Mouse (Mus musculus) forebrain, embryonic 12.5 days (tissue): ENCODE measurements around the gene Zbtb9. TPM values are rescaled to one million over a fixed set of nuclear protein-coding genes. Genes with fewer than 3 reads are reported as not detected.

ENCODE experiments used
- ATAC-seq: fragments of 200-750 bp; cut with Nextera tagmentation; 2 replicates; pipeline ENCODE4 v1.8.0; 2017; ENCODE audit warnings: moderate TSS enrichment; ENCODE audit not compliant: low FRiP score
- H3K27ac ChIP-seq: fragments of 300-500 bp; sonication (generic); 2 replicates; pipeline ENCODE4 v1.5.1; 2016; ENCODE audit warnings: mild to moderate bottlenecking
- H3K27me3 ChIP-seq: fragments of 300-500 bp; sonication (generic); 2 replicates; pipeline ENCODE4 v1.6.1; 2016; ENCODE audit warnings: mild to moderate bottlenecking
- H3K36me3 ChIP-seq: fragments of 300-500 bp; sonication (generic); replicated peaks from 2 replicates; pipeline ENCODE4 v1.6.1; 2016; ENCODE audit warnings: mild to moderate bottlenecking
- H3K4me1 ChIP-seq: fragments of 300-500 bp; sonication (generic); 2 replicates; pipeline ENCODE4 v1.6.1; 2016
- H3K4me2 ChIP-seq: fragments of 300-500 bp; sonication (generic); 2 replicates; pipeline ENCODE4 v1.6.1; 2016; ENCODE audit warnings: mild to moderate bottlenecking, moderate library complexity
- H3K4me3 ChIP-seq: fragments of 300-500 bp; sonication (generic); replicated peaks from 2 replicates; pipeline ENCODE4 v1.5.1; 2016; ENCODE audit warnings: mild to moderate bottlenecking
- H3K9ac ChIP-seq: fragments of 300-500 bp; sonication (generic); 2 replicates; pipeline ENCODE4 v1.6.1; 2016; ENCODE audit warnings: mild to moderate bottlenecking
- H3K9me3 ChIP-seq: fragments of 300-500 bp; sonication (generic); 2 replicates; pipeline ENCODE4 v1.6.1; 2016
- WGBS: fragments of 180-500 bp; shearing (Covaris S2); methylation state at CpG from one replicate; pipeline ENCODE4 v1.1.7; 2016; 5-methylcytosine and 5-hydroxymethylcytosine counted together
- polyA plus RNA-seq: library from polyadenylated mRNA; unstranded; fragments of >200 nt; fragmentation: Nextera tagmentation; extraction: Ambion mirVana; gene quantifications from 2 replicates; pipeline ENCODE4 v1.2.1, GENCODE M21; 2016

The Zbtb9 gene
- polyA plus RNA-seq, 1 experiment from 2014 or later = 18.9 TPM

GRCm38 (mm10) chr17:26949866-26950265, 23.1 kb upstream of the Zbtb9 start:
- Histone ChIP-seq H3K4me2 (peak overlapping the region; percentile 99), H3K27ac (peak overlapping the region; percentile 93), H3K4me1 (peaks cover 91% of the 10 kb centered on the region), H3K9me3 (no peaks in the 10 kb centered on the region), H3K27me3 (0 out of 2 replicates have a peak, but pooled peaks cover 5% of the 10 kb centered on the region), H3K4me3 (peak overlapping the region; percentile 89), H3K36me3 (peaks cover 6% of the 10 kb centered on the region), H3K9ac (peak overlapping the region; percentile 93)
- ATAC-seq = no peak
- 37% methylated on average over 5 of the region's 5 CpGs for WGBS

GRCm38 (mm10) chr17:26950560-26951288, 22.2 kb upstream of the Zbtb9 start:
- H3K36me3 ChIP-seq = peaks cover 15% of the 10 kb centered on the region
- no peaks in the 10 kb centered on the region for H3K9me3 ChIP-seq
- H3K9ac ChIP-seq = peak overlapping the region; percentile 69
- H3K4me2 ChIP-seq = peak overlapping the region; percentile 99
- H3K4me1 ChIP-seq = peaks cover 82% of the 10 kb centered on the region
- H3K27ac ChIP-seq = peak overlapping the region; percentile 93
- peak overlapping the region; percentile 42 for H3K4me3 ChIP-seq
- ATAC-seq = no peak
- WGBS = 28% methylated on average over 7 of the region's 7 CpGs
- 0 out of 2 replicates have a peak, but pooled peaks cover 5% of the 10 kb centered on the region for H3K27me3 ChIP-seq

GRCm38 (mm10) chr17:26951406-26951805, 21.6 kb upstream of the Zbtb9 start:
- Histone ChIP-seq H3K4me3 (peak overlapping the region; percentile 42), H3K27ac (peak overlapping the region; percentile 93), H3K4me2 (peak overlapping the region; percentile 99), H3K36me3 (peaks cover 21% of the 10 kb centered on the region), H3K9ac (peak overlapping the region; percentile 69), H3K27me3 (0 out of 2 replicates have a peak, but pooled peaks cover 5% of the 10 kb centered on the region), H3K4me1 (peaks cover 75% of the 10 kb centered on the region), H3K9me3 (no peaks in the 10 kb centered on the region)
- WGBS = 3% methylated on average over 11 of the region's 11 CpGs
- ATAC-seq = peak; percentile 69

DNA sequence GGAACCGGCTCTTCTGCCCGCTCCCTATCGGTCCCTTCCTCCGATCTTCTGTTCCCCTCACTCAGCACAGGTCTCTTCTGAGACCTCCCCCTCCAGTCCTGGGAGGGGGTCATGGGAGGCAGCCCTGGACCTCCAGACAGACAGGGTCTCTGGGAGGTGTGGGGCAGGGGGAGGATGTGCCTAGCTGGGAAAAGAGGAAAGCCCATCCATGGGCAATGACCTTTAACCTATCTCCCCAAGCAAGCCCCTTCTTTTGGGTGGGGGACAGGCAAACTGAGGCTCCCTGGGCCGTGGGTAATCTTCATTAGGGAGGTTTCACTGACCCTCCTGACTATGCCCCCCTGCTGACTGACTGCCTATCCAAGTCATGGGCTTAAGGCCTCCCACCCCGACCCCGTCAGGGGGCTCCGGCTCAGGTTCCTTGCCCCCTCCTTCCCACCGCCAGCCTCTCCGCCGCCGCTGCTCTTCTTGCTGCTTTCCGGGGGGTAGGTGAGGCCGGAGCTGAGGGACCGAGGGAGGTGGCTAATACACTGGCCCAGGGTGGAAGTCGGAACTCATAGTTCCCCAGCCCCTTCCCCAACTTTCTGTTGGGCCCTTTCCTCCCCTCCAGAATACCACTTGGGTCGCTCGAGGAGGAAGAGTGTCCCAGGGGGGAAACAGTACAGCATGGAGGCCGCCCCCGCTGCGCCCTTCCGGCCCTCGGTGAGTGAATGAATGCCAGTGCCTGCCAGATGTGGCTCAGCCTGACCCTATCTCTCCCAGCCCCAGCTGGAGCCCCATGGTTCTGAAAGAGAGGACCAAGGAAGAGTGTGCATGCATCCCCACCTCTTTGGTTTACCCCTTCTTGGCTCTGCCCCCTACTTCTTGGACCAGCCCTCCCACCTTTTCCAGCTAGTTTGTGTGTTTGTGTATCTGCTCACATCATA, 20.8 kb upstream of the Zbtb9 start:
- ATAC-seq = no peak; the same call in 1 of the 2 replicates
- 2% methylated on average over 23 of the region's 23 CpGs for WGBS

GRCm38 (mm10) chr17:26953201-26953600, 19.8 kb upstream of the Zbtb9 start:
- Histone ChIP-seq H3K4me2 (peak overlapping the region; percentile 99), H3K9ac (peak overlapping the region; percentile 69), H3K4me1 (peaks cover 59% of the 10 kb centered on the region), H3K36me3 (peaks cover 39% of the 10 kb centered on the region), H3K27ac (no peak overlapping the region), H3K27me3 (0 out of 2 replicates have a peak, but pooled peaks cover 5% of the 10 kb centered on the region), H3K4me3 (peak overlapping the region; percentile 42), H3K9me3 (no peaks in the 10 kb centered on the region)
- no peak for ATAC-seq
- WGBS = 20% methylated on average over 6 of the region's 6 CpGs

More for the DNA sequence above, 20.8 kb upstream of the Zbtb9 start:
- H3K9me3 ChIP-seq = no peaks in the 10 kb centered on the region
- peak overlapping the region; percentile 69 for H3K9ac ChIP-seq
- peak overlapping the region; percentile 99 for H3K4me2 ChIP-seq
- peak overlapping the region; percentile 93 for H3K27ac ChIP-seq
- 0 out of 2 replicates have a peak, but pooled peaks cover 5% of the 10 kb centered on the region for H3K27me3 ChIP-seq
- H3K4me3 ChIP-seq = peak overlapping the region; percentile 42
- peaks cover 29% of the 10 kb centered on the region for H3K36me3 ChIP-seq
- peaks cover 67% of the 10 kb centered on the region for H3K4me1 ChIP-seq

DNA sequence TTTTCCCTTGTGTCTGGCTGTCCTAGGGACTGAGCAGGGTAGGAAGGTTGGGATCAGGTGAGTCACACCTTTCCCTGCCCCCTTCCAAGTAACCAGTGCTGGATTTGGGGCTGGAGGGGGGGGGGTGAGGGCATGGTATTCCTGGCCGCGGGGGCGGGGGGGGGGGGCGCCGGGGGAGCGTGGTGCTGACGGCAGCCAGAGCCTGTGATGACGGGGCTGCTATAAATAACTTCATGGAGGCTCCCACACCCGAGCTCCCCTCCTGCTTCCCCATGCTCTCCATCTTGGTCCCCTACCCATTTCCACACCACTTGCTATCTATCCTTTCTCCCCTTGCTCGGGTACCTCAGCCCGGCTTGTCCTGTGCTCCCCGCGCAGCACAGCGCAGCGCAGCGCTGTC, 19.2 kb upstream of the Zbtb9 start:
- H3K27ac ChIP-seq = no peak overlapping the region
- peaks cover 44% of the 10 kb centered on the region for H3K36me3 ChIP-seq
- peak overlapping the region; percentile 42 for H3K4me3 ChIP-seq
- H3K9ac ChIP-seq = peak overlapping the region; percentile 69; the same call in 1 of the 2 replicates
- no peak for ATAC-seq
- H3K9me3 ChIP-seq = no peaks in the 10 kb centered on the region
- H3K4me1 ChIP-seq = peaks cover 55% of the 10 kb centered on the region
- 0 out of 2 replicates have a peak, but pooled peaks cover 5% of the 10 kb centered on the region for H3K27me3 ChIP-seq
- peak overlapping the region; percentile 99 for H3K4me2 ChIP-seq
- WGBS = 24% methylated on average over 14 of the region's 16 CpGs

DNA sequence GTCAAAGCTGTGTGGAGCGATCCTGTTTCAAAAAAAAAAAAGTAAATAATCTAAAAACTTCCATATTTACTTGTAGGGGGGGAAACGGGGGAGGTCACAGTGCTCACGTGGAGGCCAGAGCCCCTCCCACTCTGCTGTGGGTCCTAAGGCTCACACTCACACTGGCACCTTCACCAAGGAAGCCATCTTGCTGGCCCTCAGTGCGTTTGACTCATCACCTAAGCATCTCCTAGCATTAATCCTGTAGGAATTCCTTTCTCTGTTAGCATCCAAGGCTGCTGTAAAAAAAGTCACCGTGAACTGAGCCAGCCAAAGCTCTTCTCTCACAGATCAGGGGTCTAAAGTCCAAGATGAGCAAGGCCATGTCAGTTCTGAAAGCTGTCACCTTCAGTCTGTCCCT, 16.7 kb upstream of the Zbtb9 start:
- 87% methylated on average over 5 of the region's 5 CpGs for WGBS
- H3K4me2 ChIP-seq = no peak overlapping the region
- peaks cover 70% of the 10 kb centered on the region for H3K36me3 ChIP-seq
- no peak for ATAC-seq
- H3K4me1 ChIP-seq = peaks cover 29% of the 10 kb centered on the region
- no peak overlapping the region for H3K9ac ChIP-seq
- 0 out of 2 replicates have a peak, but pooled peaks cover 5% of the 10 kb centered on the region for H3K27me3 ChIP-seq
- H3K9me3 ChIP-seq = no peaks in the 10 kb centered on the region
- H3K27ac ChIP-seq = no peak overlapping the region
- no peak overlapping the region for H3K4me3 ChIP-seq

- no peak overlapping the region for H3K4me3 ChIP-seq
- ATAC-seq = no peak
- peaks cover 23% of the 10 kb centered on the region for H3K4me1 ChIP-seq
- WGBS = 94% methylated on average over 18 of the region's 18 CpGs
- H3K36me3 ChIP-seq = peaks cover 76% of the 10 kb centered on the region
- H3K4me2 ChIP-seq = no peak overlapping the region
- H3K27ac ChIP-seq = no peak overlapping the region
- H3K9me3 ChIP-seq = no peaks in the 10 kb centered on the region
- no peak overlapping the region for H3K9ac ChIP-seq
- H3K27me3 ChIP-seq = 0 out of 2 replicates have a peak, but pooled peaks cover 5% of the 10 kb centered on the region
These were observed 16.1 kb upstream of the Zbtb9 start for GRCm38 (mm10) chr17:26956895-26957294.

DNA sequence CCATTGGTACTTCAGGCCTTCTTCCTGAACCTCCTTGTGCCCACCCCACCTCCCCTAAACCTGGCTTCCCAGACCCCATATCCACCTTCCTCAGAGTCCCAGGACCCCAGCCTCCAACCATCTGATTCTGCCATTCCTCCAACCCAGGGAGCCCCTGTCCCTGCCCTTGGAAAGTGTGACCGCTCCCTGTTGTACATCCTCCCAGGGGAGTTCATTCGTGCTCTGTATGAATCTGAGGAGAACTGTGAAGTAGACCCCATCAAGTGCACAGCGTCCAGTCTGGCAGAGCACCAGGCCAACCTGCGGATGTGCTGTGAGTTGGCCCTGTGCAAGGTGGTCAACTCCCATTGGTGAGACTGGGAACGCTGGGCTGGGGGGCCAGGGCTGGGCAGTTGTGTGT, 15.1 kb upstream of the Zbtb9 start:
- Histone ChIP-seq H3K4me3 (no peak overlapping the region), H3K27me3 (0 out of 2 replicates have a peak, but pooled peaks cover 5% of the 10 kb centered on the region), H3K9me3 (no peaks in the 10 kb centered on the region), H3K4me1 (peaks cover 13% of the 10 kb centered on the region), H3K4me2 (no peak overlapping the region), H3K36me3 (peaks cover 85% of the 10 kb centered on the region), H3K27ac (no peak overlapping the region), H3K9ac (no peak overlapping the region)
- no peak for ATAC-seq
- WGBS = 94% methylated on average over 5 of the region's 5 CpGs

DNA sequence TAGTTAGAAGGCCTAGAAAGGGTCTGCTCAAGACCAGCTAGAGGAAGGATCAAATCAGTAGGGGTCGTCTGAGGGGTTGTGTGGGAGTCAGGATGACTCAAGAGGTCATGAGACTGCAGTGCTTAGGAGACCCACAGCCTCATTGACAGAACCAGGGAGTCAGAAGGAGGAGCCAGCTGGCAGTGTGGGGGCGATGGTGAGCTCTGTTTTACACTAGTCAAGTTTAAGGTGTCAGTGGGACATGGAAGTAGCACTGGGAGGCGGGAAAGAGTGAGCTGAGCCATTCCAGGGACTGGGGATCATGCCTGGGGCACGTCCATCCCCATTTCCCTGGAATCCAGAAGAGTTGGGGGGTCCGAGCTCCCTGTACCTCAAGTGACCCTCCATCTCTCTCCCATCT, 14.1 kb upstream of the Zbtb9 start:
- ATAC-seq = no peak
- peaks cover 3% of the 10 kb centered on the region for H3K4me1 ChIP-seq
- no peaks in the 10 kb centered on the region for H3K9me3 ChIP-seq
- H3K36me3 ChIP-seq = peaks cover 93% of the 10 kb centered on the region
- no peak overlapping the region for H3K4me3 ChIP-seq
- WGBS = 62% methylated on average over 5 of the region's 5 CpGs
- no peaks in the 10 kb centered on the region for H3K27me3 ChIP-seq
- no peak overlapping the region for H3K27ac ChIP-seq
- no peak overlapping the region for H3K4me2 ChIP-seq
- H3K9ac ChIP-seq = no peak overlapping the region

GRCm38 (mm10) chr17:26959815-26960214, 13.2 kb upstream of the Zbtb9 start:
- Histone ChIP-seq H3K9ac (no peak overlapping the region), H3K4me1 (no peaks in the 10 kb centered on the region), H3K4me3 (no peak overlapping the region), H3K27ac (no peak overlapping the region), H3K27me3 (no peaks in the 10 kb centered on the region), H3K36me3 (peaks cover 97% of the 10 kb centered on the region), H3K4me2 (no peak overlapping the region), H3K9me3 (no peaks in the 10 kb centered on the region)
- WGBS = 96% methylated on average over 4 of the region's 4 CpGs
- ATAC-seq = no peak
